Mouse (Mus musculus) heart, embryonic 12.5 days (tissue): ENCODE results near the gene Hoxd9. TPM values are rescaled to one million over a fixed set of nuclear protein-coding genes. Genes with fewer than 3 reads are reported as not detected.

Source experiments
- ATAC-seq: fragments of 200-750 bp; cut with Nextera tagmentation; 2 replicates; pipeline ENCODE4 v1.8.0; 2017; ENCODE audit warnings: moderate TSS enrichment, moderate library complexity; ENCODE audit not compliant: insufficient number of reproducible peaks, low FRiP score
- H3K27ac ChIP-seq: fragments of 300-500 bp; sonication (generic); 2 replicates; pipeline ENCODE4 v1.5.1; 2016; ENCODE audit warnings: mild to moderate bottlenecking, moderate library complexity; ENCODE audit not compliant: poor library complexity, severe bottlenecking
- H3K27me3 ChIP-seq: fragments of 300-500 bp; sonication (generic); replicated peaks from 2 replicates; pipeline ENCODE4 v1.6.1; 2016; ENCODE audit warnings: mild to moderate bottlenecking, moderate library complexity
- H3K36me3 ChIP-seq: fragments of 300-500 bp; sonication (generic); 2 replicates; pipeline ENCODE4 v1.6.1; 2016; ENCODE audit warnings: mild to moderate bottlenecking, moderate library complexity
- H3K4me1 ChIP-seq: fragments of 300-500 bp; sonication (generic); replicated peaks from 2 replicates; pipeline ENCODE4 v1.6.1; 2016; ENCODE audit warnings: mild to moderate bottlenecking
- H3K4me2 ChIP-seq: fragments of 300-500 bp; sonication (generic); 2 replicates; pipeline ENCODE4 v1.6.1; 2016; ENCODE audit warnings: mild to moderate bottlenecking, moderate library complexity
- H3K4me3 ChIP-seq: fragments of 300-500 bp; sonication (generic); 2 replicates; pipeline ENCODE4 v1.5.1; 2016; ENCODE audit warnings: mild to moderate bottlenecking
- H3K9ac ChIP-seq: fragments of 300-500 bp; sonication (generic); 2 replicates; pipeline ENCODE4 v1.6.1; 2016; ENCODE audit warnings: mild to moderate bottlenecking, moderate library complexity
- H3K9me3 ChIP-seq: fragments of 300-500 bp; sonication (generic); replicated peaks from 2 replicates; pipeline ENCODE4 v1.6.1; 2016; ENCODE audit warnings: mild to moderate bottlenecking, moderate library complexity
- WGBS: fragments of 180-500 bp; shearing (Covaris S2); methylation state at CpG from one replicate; pipeline ENCODE4 v1.1.7; 2016; 5-methylcytosine and 5-hydroxymethylcytosine counted together
- polyA plus RNA-seq: library from polyadenylated mRNA; unstranded; fragments of >200 nt; fragmentation: Nextera tagmentation; extraction: Ambion mirVana; gene quantifications from 2 replicates; pipeline ENCODE4 v1.2.1, GENCODE M21; 2016

The Hoxd9 gene
- polyA plus RNA-seq, 1 experiment from 2014 or later, result 0.08 TPM

GRCm38 (mm10) chr2:74686988-74687697, 10.4 kb upstream of the Hoxd9 start:
- peaks cover 13% of the 10 kb centered on the region for H3K4me1 ChIP-seq
- peaks cover 81% of the 10 kb centered on the region for H3K27me3 ChIP-seq
- WGBS, result under 1% methylated on average over 27 of the region's 27 CpGs
- no peaks in the 10 kb centered on the region for H3K36me3 ChIP-seq
- no peak overlapping the region for H3K27ac ChIP-seq
- no peaks in the 10 kb centered on the region for H3K9me3 ChIP-seq
- no peak overlapping the region for H3K9ac ChIP-seq
- no peak for ATAC-seq
- H3K4me3 ChIP-seq, result no peak overlapping the region
- H3K4me2 ChIP-seq, result no peak overlapping the region

DNA sequence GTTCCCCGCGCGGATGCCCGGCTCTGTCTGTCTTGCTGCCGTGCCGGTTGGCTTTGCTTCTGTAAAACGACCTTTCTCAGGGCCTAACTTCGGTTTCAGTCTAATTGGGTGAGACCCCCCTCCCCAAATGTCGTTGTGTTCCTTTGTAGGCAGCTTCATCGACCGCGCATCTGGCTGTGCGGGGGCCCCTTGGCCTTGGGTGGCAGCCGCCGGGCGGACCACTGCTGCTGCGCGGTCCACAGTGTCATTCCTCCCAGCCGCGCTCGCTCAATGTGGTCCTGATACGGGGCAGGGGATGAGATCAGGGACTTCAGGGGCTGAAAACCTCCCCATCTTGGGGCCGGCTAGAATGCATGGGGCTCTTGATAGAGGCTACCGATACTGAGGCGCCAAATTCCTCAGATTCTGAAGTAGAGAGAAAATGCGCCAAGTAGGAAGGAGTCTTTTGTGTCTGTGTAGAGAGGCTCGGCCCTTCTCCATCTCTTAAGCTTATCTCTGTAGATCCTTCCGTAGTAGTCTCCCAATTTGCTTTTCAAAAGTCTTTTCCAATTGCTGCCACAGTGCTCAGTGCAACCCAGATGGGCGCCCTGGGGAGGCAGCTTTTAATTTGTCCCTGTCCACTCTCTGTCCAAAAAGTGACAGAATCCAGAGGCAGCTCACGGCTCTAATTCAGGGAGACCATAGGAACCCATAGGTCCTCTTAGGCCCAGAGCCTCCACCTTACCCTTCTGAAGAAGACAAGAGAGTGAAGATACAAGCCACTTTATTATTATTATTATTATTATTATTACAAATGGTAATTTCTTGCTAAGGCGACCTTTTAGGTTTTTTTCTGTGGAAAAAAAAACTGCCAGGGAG, 9.6 kb upstream of the Hoxd9 start:
- Histone ChIP-seq H3K36me3 (no peaks in the 10 kb centered on the region), H3K9me3 (no peaks in the 10 kb centered on the region), H3K4me2 (no peak overlapping the region), H3K9ac (no peak overlapping the region), H3K27ac (no peak overlapping the region), H3K4me3 (no peak overlapping the region), H3K4me1 (peaks cover 5% of the 10 kb centered on the region), H3K27me3 (peaks cover 81% of the 10 kb centered on the region)
- WGBS, result 2% methylated on average over 31 of the region's 31 CpGs
- no peak for ATAC-seq

- no peak overlapping the region for H3K4me3 ChIP-seq
- no peak for ATAC-seq
- H3K27me3 ChIP-seq, result peaks cover 81% of the 10 kb centered on the region
- no peak overlapping the region for H3K4me2 ChIP-seq
- no peaks in the 10 kb centered on the region for H3K36me3 ChIP-seq
- H3K9me3 ChIP-seq, result no peaks in the 10 kb centered on the region
- H3K9ac ChIP-seq, result no peak overlapping the region
- no peak overlapping the region for H3K27ac ChIP-seq
- H3K4me1 ChIP-seq, result 0 out of 2 replicates have a peak, but pooled peaks cover 4% of the 10 kb centered on the region
- WGBS, result 4% methylated on average over 12 of the region's 12 CpGs
Observed at GRCm38 (mm10) chr2:74688795-74689573, 8.5 kb upstream of the Hoxd9 start.

DNA sequence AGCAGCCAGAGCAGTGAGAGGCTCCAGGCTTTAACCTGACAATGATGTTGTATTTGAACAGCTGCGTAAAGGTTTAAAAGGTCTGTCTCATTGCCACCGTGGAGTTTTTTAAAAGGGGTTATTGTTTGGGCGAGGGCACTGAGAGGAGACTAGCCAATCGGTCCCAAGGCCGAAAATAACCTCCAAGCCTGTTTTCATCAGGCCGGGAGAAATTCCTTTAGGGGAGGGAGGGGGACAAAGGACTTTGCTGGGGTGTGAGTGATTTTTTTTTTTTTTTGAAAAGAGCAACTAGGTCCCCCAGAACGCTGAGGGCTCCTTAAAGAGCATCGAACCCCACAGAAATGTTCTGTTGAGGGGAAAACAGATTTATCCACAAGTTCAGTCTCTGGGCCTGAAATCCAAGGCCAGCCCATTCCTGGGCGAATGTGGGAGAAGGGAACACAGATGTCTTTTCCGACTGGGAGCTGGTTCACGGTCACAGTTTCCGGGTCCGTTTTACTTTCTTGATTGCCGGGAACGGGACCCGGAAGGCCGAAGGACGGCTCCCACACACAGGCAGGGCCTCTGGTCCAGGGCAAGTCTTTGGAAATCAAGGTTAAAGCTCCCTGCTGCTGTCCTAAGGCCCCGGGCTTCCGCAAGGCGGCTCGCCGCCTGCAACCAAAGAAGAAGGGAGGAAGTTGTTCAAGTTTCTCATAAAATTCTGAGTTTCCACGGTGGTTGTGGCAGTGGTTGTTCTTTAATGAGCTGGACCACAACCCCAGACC, 7.8 kb upstream of the Hoxd9 start:
- Histone ChIP-seq H3K36me3 (no peaks in the 10 kb centered on the region), H3K4me2 (no peak overlapping the region), H3K4me1 (0 out of 2 replicates have a peak, but pooled peaks cover 4% of the 10 kb centered on the region), H3K9me3 (no peaks in the 10 kb centered on the region), H3K4me3 (no peak overlapping the region), H3K27me3 (peaks cover 82% of the 10 kb centered on the region), H3K27ac (no peak overlapping the region), H3K9ac (no peak overlapping the region)
- no peak for ATAC-seq
- WGBS, result under 1% methylated on average over 24 of the region's 24 CpGs

- Histone ChIP-seq H3K4me3 (no peak overlapping the region), H3K9me3 (no peaks in the 10 kb centered on the region), H3K4me2 (no peak overlapping the region), H3K27ac (no peak overlapping the region), H3K36me3 (no peaks in the 10 kb centered on the region), H3K9ac (no peak overlapping the region), H3K4me1 (0 out of 2 replicates have a peak, but pooled peaks cover 4% of the 10 kb centered on the region), H3K27me3 (peaks cover 83% of the 10 kb centered on the region)
- 7% methylated on average over 8 of the region's 8 CpGs for WGBS
- no peak for ATAC-seq
Observed at GRCm38 (mm10) chr2:74690338-74690716, 7.2 kb upstream of the Hoxd9 start.

- peak within 1 kb of the TSS; percentile 26 for H3K4me2 ChIP-seq
- H3K27me3 ChIP-seq, result peaks cover 89% of the 10 kb centered on the region
- H3K36me3 ChIP-seq, result no peaks in the 10 kb centered on the region
- WGBS, result 1% methylated on average over 56 of the region's 56 CpGs
- no peak within 1 kb of the TSS for H3K27ac ChIP-seq
- peak; percentile 69; the same call in 1 of the 2 replicates for ATAC-seq
- H3K4me3 ChIP-seq, result peak within 1 kb of the TSS; percentile 29; the same call in 1 of the 2 replicates
- H3K4me1 ChIP-seq, result 0 out of 2 replicates have a peak, but pooled peaks cover 4% of the 10 kb centered on the region
- H3K9me3 ChIP-seq, result no peaks in the 10 kb centered on the region
- H3K9ac ChIP-seq, result no peak within 1 kb of the TSS
Observed at GRCm38 (mm10) chr2:74691022-74691951, 6.2 kb upstream of the Hoxd9 start, which contains the start of gene Hoxd10. Hoxd10 (plus strand) TSS chr2:74691924.

GRCm38 (mm10) chr2:74691995-74692807, 5.3 kb upstream of the Hoxd9 start:
- no peaks in the 10 kb centered on the region for H3K9me3 ChIP-seq
- H3K9ac ChIP-seq, result no peak overlapping the region
- H3K4me3 ChIP-seq, result 0 out of 2 replicates have a peak overlapping the region, but pooled peaks have one; percentile 1
- peaks cover 90% of the 10 kb centered on the region for H3K27me3 ChIP-seq
- H3K4me2 ChIP-seq, result no peak overlapping the region
- H3K4me1 ChIP-seq, result 0 out of 2 replicates have a peak, but pooled peaks cover 4% of the 10 kb centered on the region
- WGBS, result 4% methylated on average over 35 of the region's 35 CpGs
- no peak overlapping the region for H3K27ac ChIP-seq
- H3K36me3 ChIP-seq, result no peaks in the 10 kb centered on the region
- no peak for ATAC-seq

DNA sequence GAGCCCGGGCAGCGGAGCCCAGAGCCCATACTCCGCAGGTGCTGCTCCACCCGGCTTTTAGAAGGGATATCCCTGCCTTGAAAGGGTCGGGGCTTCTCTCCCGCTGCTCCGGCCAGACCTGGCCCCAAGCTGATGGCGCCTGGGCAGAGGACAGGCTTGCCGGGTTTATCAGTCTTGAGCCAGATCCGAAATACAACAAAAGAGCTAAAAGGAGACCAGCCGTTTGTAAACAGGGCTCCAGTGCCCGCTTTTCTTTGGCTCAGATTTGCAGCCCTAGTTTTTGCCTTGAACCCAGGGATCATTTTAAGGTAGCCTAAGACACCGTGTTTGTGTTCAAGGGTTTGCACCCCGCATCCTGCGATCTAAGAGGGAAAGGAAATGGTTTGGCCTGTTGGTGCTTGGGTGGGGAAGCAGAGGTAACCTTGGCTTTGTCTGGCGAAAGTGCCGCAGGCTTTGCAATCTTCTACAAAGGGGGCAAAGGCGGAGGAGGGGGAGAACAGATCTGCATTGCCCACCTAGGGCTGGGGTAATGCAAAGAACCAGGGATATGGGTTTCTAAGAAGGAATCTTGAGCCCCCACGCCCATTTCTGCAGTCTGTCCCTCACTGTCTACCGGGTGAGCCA, 4.6 kb upstream of the Hoxd9 start:
- H3K4me3 ChIP-seq, result 0 out of 2 replicates have a peak overlapping the region, but pooled peaks have one; percentile 1
- H3K27me3 ChIP-seq, result peaks cover 90% of the 10 kb centered on the region
- no peaks in the 10 kb centered on the region for H3K9me3 ChIP-seq
- no peak overlapping the region for H3K27ac ChIP-seq
- no peak overlapping the region for H3K4me2 ChIP-seq
- H3K36me3 ChIP-seq, result no peaks in the 10 kb centered on the region
- no peak overlapping the region for H3K9ac ChIP-seq
- H3K4me1 ChIP-seq, result peaks cover 10% of the 10 kb centered on the region; the same call in 1 of the 2 replicates
- WGBS, result under 1% methylated on average over 20 of the region's 20 CpGs
- no peak for ATAC-seq

DNA sequence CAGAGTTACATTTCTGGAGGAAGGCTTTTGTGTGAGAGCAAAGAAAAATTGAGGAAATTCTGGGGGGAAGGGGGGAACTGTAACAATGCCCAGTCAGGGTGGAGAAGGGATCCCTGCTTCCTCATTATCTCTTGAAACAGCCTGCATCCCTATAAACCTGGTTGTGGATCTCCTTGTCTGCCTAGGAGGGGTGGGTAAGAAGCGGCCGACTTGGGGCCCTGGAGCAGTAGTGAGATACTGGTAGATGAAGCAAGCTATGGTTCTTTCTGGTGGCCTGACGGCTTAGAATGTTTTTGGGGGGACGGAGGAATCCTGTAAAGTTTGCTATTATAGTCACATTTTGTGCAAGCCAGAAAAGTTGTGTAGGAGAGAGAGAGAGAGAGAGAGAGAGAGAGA, 4.1 kb upstream of the Hoxd9 start:
- Histone ChIP-seq H3K4me2 (no peak overlapping the region), H3K4me3 (no peak overlapping the region), H3K27ac (no peak overlapping the region), H3K36me3 (no peaks in the 10 kb centered on the region), H3K27me3 (peaks cover 91% of the 10 kb centered on the region), H3K9ac (no peak overlapping the region), H3K9me3 (no peaks in the 10 kb centered on the region), H3K4me1 (peaks cover 15% of the 10 kb centered on the region; the same call in 1 of the 2 replicates)
- no peak for ATAC-seq
- 6% methylated on average over 4 of the region's 4 CpGs for WGBS
